Mouse (Mus musculus) ES-Bruce4 (cell line): ENCODE measurements around the gene Dgkq.

ENCODE experiments used
- CTCF ChIP-seq: IDR thresholded peaks from one replicate; pipeline ENCODE4 v1.8.1; 2011; ENCODE audit warnings: low read depth, low read length
- POLR2A ChIP-seq: IDR thresholded peaks from one replicate; pipeline ENCODE4 v1.8.1; 2011; ENCODE audit warnings: low read length; ENCODE audit not compliant: insufficient read depth

DNA sequence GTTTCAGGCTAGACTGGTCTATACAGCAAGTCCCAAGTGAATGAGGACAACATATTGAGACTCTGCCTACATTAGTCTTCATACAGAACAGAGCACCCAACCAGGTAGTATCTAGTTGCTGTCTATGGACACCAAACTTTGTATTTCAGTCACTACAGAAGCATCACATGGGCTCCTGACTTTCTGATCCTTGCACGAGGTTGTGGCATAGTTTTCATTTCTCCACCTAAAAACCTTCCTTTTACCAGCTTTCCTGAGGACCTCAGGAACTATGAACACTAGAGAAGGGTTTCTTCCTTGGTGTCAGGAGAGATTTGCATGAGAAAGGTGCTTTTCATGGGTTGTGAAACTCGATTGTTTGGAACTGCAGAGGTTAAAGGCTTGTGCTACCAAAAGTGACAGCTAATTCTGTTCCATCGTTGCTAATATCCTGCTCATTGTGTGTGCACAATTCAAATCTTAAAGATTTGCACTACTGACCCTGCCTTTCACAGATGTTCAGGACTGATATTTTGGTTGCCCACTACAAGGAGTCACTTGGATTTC lies 1.0 kb downstream of the Dgkq start:
- TF ChIP-seq POLR2A, result no peak
- no peak for TF ChIP-seq CTCF
